Mouse (Mus musculus) MN1 (cell line): ENCODE measurements around the gene Bicd1.
"Not testable (repeated sequence)": the region's sequence is repeated elsewhere in the genome, so short reads cannot be mapped to it uniquely, and the experiment has no call there.

Source experiments
- DNase-seq: peaks from one replicate; pipeline ENCODE4 v3.0.0-alpha.2; 2016; ENCODE audit warnings: low spot score

Gene Bicd1

DNA sequence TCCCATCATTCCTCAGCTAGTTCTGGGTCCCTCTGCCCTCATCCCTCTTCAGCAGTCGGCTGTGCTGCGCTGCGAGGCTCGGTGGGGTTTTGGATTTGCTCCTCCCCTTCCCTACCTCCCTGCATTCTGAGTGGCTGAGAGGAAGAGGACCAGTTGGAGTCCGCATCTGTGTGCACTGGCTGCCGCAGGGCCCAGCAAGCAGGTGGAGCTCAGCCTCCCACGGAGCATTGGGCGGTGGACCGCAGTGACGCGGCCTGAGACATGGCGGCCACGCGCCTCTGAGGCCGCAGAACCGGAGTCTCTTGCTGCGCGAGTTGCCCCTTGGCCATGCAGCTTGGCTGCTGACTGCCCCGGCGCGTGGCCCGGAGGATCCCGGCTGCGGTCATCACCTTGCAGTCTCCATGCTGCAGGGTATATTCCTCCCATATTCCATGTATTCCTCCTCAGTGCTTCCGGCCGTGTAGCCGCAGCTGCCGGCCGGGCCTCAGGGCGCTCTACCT, at the start of gene Bicd1:
Bicd1 (plus strand) TSS at position 54 of the 500 bp plus-strand sequence.
- peak; percentile 88 for DNase-seq

DNA sequence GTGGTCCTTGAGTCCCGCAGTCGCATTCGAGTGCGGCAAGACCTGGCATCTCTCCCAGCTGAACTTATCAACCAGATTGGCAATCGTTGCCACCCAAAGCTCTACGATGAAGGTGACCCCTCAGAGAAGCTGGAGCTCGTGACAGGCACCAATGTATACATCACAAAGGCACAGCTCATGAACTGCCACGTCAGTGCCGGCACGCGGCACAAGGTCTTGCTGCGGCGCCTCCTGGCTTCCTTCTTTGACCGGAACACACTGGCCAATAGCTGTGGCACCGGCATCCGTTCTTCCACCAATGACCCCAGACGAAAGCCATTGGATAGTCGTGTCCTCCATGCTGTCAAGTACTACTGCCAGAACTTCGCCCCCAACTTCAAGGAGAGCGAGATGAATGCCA, 46.2 kb upstream of the Bicd1 start:
- DNase-seq, result not testable (repeated sequence)

DNA sequence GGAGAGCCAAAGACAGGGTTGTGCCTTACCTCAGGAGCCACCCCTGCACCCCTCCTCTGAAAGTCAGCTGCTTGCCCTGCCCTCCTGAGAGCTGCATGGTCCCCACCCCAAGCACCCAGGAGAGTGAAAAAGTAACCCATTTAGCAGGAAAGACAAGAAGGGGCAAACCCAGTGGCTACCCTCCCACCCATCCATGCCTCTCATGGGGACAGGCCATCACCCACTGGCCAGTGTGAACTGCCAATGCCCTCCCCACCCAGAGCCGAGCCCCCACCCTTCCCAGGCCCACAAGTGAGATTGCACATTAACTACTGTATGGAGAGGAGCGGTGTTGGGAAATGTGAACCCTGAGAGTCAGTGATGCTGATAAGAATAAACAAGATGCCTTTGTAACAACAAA, 42.7 kb upstream of the Bicd1 start:
- not testable (repeated sequence) for DNase-seq

DNA sequence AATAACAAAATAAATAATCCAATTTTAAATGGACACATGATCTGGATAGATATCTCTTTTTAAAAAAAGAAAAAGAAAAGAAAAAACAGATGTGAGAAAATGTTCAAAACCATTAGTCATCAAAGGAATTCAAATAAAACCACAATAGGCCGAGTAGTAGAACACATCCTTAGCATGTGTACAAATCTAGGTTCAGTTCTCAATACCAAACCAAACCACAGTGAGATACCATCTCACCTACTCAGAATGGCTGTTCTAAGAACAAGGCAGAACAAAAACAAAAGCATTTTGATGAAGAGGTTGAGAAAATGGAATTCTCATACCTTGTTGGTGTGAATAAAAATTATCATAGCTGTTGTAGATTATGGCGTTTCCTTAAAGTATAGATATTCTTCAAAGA, 42.3 kb upstream of the Bicd1 start:
- DNase-seq, result no peak

DNA sequence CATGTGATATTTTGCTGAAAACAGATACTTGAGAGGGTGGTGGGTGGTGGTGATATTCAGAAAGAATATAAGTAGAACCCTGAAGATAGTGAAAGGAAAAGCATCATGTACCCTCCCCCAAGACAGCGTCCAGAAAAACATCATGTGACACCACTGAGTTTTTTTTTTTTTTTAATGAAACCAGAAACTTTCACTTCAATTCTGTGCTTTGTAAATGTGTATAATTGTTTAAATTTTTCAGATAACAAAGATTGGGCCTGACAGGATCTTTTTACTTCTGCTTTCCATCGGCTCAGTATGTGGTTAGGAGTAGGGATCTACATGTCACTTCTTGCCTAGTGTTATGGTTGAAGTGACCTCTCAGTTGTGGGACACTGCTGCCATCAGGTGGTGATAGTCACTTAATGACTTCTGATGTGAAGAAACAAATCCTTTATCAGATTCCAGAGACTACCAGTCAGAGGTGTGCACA, 33.7 kb upstream of the Bicd1 start:
- peak; percentile 84 for DNase-seq

DNA sequence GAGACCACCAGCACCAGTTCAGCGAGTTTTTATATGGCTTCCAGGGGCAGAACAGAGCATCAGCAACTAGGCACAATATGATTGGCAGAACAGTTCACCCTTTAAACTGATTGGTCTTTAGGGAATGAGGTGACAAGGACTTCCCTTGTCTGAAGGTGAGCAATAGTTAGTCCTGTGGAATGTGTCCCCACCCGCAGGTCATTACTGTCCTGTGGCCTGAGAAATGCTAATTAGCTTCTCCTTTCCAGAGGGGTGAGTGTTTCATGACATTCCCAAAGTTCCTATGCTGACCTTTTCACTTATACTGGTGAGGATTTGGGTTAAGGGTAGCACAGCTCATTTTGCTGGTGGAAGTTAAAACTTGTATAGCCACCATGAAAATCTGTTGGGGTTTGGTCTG, 25.2 kb upstream of the Bicd1 start:
- DNase-seq, result no peak

DNA sequence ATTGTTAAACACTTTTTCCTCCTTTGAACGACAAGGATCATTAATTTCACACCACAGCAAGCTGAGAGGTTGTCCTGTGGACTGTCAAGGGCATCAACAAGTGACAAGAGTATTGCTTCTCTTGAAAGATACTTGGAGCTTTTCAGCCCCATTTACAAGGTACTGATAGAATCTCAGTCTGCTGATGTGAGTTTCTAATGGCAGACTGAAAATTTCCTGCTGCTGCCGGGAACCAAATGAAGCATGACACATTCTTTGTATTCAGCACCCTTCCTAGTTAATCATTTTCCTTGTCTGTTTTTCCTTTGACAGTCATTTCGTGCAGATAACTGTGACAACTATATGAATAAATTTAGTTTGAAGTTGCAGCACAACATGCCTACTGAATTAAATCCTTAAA, 22.3 kb upstream of the Bicd1 start:
- no peak for DNase-seq

DNA sequence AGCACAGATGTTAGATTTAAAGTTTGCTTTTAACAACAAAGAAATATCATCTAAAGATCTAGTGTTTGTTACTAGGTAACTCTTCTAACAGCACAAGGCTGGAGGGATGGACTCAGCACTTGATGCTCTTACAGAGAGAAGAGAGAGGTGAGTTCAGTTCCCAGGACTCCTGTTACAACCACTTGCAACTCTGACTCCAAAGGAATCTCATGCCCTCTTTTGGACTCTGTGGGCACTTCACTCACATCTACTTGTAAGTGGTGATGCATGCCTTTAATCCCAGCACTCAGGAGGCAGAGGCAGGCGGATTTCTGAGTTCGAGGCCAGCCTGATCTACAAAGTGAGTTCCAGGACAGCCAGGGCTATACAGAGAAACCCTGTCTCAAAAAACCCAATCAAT, 19.1 kb upstream of the Bicd1 start:
- not testable (repeated sequence) for DNase-seq

DNA sequence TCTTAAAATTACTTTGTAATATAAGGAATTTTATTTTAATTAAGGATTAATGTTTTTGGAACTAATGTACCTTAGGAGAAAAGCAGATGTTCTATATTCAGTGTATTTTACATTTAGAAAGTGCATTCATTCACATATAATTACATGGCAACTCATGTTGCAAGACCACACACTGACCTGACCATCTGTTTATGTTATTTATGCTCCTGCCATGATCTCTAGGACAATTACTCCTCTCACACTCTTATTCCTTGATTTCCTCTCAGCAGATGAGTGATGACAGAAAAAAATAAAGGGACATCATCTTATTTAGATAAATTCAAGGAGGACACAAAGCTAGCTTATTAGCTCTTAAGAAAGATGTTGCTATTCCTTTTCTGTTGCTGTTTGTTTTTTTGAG, 9.3 kb upstream of the Bicd1 start:
- DNase-seq, result no peak

DNA sequence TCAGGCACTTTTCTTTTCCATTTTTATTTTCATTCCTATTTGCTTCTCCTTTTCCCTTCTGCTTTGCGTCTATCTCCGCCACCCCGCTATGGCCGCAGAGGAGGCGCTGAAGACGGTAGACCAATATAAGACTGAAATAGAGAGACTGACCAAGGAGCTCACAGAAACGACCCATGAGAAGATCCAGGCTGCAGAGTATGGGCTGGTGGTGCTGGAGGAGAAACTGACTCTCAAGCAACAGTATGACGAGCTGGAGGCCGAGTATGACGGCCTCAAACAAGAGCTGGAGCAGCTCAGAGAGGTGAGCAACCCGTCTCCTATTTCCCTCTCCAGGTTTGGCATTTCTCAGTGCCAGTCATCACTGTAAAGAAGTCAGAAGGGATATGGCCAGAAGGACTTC, 655 bp downstream of the Bicd1 start:
- DNase-seq, result peak; percentile 27

DNA sequence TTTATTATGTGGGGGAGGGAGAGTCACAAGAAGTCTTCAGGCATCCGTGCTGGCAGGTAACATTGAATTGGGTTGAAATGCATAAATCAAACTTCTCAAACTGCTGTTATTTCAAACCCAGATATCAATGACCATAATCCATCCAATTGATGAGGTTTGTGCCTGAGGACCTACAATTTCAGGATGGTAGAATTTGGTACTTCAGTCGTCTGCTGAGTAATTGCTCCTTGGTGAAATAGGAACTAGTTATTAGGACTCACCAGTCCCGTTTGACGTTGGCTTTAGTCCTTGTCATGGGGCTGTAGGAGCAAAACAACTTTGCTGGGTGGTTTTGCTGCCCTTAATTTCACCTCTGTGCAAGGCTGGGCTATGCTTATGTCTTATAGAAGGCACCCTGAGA, 1.2 kb downstream of the Bicd1 start:
- DNase-seq, result no peak

DNA sequence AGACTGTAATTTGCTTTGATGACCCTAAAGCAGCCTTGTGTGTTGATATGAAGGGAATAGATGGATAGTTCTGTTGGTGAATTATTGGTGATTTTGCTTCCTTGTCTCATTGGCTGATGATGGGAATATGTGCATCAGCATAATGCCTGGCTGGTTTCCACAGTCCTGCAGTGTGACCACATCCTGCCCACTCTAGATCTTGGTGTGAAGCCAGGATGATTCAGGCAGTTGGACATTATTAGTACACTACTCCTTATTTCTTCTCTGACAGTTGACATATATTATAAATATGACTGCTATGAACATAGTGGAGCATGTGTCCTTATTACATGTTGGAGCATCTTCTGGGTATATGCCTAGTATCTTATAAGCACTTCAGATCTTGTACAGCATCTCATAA, 4.6 kb downstream of the Bicd1 start:
- no peak for DNase-seq

DNA sequence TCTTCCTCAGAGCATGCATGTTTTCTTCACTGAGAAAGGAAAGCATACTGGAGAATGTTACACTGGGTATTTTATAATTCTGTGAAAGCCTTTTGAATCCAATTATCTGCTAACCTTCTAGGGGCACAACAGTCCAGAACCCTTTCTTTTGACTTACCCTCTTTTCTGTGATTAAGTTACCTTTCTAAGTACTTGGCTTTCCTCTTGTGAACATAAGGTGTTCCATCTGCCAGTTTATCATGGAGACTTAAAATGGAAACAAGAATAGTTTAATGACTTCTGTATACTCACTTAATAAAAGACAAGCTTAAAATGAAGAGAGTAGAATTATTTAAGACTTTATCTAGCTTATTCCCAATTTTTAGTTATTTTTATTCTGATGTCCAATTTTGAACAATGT, 16.1 kb downstream of the Bicd1 start:
- DNase-seq, result no peak

DNA sequence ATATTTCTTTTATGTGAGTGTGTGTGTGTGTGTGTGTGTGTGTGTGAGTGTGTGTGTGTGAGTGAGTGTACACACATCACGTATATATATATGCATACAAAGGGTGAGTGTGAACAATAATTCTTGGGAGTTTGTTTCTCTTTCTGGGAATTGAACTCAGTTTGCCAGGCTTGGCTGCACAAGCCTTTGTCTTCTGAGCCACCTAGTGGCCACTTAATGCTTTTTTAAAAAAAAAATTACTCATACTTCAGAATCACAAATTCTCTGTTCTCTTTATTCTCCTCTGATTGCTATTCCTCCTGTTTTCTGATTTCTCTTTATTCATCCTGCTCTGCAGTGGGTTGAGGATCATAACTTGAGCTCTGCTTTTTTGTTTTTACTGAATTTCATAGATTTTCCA, 30.5 kb downstream of the Bicd1 start:
- no peak for DNase-seq

DNA sequence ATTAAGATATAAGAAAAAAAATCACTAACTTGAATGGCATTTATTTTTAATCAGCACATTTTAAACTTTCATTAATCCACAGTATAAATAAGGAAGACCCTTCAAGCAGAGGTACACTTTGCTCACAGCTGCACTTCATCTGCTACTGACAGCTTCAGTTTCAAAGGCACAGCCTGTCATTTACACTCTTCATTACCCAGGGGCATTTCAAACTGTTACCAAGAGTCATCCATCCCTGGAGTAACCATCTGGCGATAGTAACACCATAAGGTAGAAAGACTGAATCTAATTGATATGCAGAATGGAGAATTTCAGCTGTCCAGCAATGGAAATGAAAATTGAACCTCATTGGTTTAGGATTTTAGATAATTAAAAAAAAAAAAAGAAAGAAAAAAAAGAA, 34.2 kb downstream of the Bicd1 start:
- DNase-seq, result peak; percentile 16

DNA sequence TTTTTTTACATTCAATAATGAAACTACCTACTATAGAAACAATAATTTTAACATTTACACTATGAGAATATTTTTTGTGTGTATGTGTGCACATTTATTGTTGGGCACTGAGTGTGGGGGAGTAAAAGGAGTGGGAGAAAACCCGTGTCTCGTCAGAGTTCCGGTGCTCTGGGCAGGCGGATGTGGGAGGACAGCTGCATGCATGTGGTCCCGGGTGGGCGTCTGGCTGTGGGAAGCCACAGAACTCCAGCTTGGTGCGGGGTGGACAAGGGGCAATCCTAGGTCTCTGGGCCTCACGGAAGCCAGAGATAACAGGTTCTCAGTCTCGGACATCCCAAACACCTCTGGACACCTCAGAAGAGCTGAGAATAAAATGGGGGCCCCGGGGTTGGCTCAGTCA, 37.2 kb downstream of the Bicd1 start:
- DNase-seq, result no peak

DNA sequence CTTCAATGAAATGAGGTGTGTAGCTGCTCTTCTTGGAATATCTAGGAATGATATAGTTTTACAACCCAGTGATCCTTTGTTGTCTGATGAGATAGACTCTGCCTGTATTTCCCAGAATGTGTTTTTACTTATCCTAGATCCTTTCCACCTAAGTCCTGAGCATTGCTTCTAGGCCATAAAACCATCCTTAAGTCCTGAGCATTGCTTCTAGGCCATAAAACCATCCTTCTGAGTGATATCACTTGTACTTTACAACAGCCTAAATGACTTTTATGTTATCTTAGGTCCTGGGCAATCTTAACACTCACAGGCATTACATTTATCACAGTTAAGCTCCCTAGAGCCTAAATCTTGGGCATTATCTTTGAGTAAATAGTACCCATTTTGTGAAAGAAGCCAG, 48.6 kb downstream of the Bicd1 start:
- DNase-seq, result no peak

DNA sequence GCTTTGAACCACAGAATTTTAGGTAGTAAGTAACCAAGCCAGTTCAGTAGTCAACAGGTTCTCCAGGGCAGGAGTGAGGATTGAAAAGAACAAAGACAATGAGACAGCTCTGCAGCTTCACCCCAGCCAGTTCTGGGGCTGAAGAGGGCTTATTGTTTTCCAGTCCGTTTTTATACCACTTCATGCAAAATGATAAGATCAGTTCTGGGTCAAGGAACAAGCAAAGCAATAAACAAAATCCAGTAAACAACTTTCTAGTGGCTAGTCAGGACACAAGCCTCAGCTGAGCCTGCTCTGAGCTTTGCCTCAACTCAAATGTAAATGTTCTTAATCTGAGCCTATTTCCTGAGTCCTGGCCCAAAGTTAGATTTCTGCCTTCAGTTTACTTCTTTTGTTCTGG, 52.3 kb downstream of the Bicd1 start:
- DNase-seq, result no peak

DNA sequence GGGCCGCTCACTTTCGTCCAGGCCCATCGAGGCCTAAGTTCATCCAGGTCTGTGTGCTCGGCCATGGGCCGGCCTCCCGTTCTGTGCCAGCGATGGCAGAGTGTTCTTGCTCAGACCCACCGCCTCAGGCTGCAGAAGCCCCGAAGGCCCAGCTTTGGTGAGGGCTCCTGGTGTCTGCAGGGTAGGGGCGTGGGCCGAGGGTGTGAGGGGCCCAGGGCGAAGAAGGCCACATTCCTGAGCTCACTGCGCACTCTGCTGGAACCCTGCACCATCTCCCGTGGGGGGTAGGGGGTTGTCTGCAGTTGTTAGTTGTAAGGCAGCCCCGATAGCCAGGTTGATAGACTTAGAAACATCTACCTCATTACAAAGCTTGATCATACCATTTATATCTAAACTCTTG, 62.8 kb downstream of the Bicd1 start:
- DNase-seq, result no peak

DNA sequence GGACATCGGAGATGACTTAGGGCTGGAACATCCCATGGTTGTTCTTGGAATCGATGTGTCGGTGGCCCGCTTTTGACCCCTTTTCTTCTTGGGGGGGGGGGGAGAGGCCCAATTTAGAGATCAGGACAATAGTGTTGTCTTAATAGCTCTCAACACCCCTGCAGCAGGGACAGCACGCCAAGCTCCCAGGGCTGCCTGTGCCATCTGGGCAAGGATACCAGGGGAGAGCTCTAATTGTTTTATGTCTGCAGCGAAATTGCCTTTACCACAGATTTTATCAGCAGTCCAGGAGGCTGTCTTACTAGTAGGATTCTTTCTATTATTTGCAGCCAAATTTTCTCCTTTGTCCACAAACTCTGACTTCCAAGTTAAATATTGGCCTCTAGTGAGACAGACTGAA, 63.8 kb downstream of the Bicd1 start:
- peak; percentile 48 for DNase-seq

DNA sequence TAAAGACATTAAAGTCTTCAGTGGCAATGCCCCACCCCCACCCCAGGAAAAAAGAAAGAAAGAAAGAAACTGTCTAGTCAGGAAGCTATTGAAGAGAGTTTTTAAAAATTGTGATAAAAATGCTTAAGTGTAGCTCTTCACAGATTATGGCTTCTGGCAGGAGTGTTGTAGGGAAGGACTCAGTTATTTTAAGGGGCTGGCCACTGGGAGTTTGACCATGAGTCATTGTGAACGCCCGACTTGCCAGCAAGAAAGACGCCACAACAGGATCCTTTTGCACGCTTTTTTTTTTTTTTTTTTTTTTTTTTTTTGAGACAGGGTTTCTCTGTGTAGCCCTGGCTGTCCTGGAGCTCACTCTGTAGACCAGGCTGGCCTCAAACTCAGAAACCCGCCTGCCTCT, 73.2 kb downstream of the Bicd1 start:
- not testable (repeated sequence) for DNase-seq

DNA sequence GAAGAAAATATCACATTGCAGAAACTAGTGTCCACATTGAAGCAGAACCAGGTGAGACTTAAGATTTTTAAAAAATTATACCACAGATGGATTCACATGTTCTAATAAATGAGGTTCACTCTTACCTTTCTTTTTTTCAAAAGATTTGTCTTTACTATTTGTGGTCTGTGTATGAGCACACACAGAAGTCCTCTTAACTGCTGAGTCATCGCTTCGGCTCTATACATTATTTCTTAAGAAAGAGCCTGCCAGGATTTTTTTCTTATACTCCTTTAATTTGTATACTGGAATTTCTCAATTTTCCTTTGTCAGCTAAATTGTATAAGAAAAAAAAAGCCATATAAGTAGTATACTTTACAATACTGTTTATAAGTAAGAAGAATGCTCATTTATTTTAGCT, 86.0 kb downstream of the Bicd1 start:
- no peak for DNase-seq

DNA sequence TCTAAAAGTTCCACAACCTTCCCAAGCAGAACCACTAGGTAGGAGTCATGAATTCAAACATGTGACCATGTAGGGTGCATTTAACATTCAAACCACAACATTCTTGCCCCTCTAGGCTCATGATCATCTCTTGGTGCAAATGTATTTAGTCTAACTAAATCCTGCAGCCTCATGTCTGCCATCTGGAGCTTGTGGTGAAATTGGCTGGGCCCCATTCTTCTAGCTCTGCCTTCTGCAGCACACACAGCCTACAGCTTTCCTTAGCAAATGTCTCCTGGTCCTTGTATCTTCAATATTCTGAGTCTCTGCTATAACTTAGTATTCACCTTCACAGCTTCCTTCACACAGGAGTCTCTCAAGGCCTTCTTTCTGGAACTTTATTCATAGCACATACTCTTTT, 87.2 kb downstream of the Bicd1 start:
- DNase-seq, result no peak

DNA sequence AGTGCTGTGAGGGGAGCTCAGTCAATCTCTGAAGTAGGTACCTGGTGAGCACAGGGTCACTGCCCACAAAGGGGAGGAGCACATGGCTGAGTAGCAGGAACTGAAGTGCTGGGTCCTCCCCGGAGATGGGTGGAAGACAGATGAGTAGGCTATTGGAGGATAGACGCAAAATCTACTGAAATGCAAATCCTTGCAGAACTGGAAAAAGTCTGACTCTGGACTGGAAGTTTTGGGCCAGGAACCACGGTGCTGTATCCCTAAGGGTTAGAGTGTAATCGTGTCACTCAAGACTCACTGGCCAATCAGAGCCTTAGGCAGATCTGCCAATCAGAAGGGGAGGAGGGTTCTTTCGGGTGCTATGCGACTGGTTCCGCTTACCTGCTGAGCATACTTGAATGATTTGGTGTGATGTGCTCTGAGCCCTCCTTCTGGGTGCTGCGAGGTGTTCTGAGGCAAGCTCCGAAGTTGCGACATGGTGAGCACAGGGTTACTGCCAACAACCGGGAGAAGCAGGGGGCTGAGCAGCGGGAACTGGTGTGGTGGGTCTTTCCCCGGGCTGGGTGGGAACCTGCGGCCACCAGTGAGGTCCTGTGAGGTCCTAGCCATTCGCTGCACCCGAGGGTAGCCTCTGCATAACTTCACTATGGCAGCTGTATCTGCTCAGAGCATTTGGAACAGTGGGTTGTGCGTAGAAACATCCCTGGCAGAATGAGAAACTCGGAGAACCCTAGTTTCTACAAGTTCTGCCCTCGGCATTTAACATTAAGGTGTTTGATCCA, 157.2 kb downstream of the Bicd1 start:
- DNase-seq, result no peak
